Mouse (Mus musculus) hindbrain, postnatal 0 days (tissue): ENCODE measurements around the gene Gm5141. TPM values are rescaled to one million over a fixed set of nuclear protein-coding genes. Genes with fewer than 3 reads are reported as not detected.
A peak's percentile ranks its signal among the peaks of the same experiment; 100 is the strongest.
"Not testable (repeated sequence)": the region's sequence is repeated elsewhere in the genome, so short reads cannot be mapped to it uniquely, and the experiment has no call there.

Experiments used
- ATAC-seq: fragments of 200-750 bp; cut with Nextera tagmentation; 2 replicates; pipeline ENCODE4 v1.8.0; 2017; ENCODE audit warnings: mild to moderate bottlenecking, moderate TSS enrichment, moderate library complexity
- DNase-seq: peaks from one replicate; pipeline ENCODE4 v3.0.0-alpha.2; 2015; ENCODE audit warnings: low spot score
- H3K27ac ChIP-seq: fragments of 300-500 bp; sonication (generic); 2 replicates; pipeline ENCODE4 v1.5.1; 2014; ENCODE audit warnings: mild to moderate bottlenecking
- H3K27me3 ChIP-seq: fragments of 300-500 bp; sonication (generic); 2 replicates; pipeline ENCODE4 v1.6.1; 2014; ENCODE audit warnings: low read length, mixed read lengths; ENCODE audit not compliant: insufficient read depth
- H3K36me3 ChIP-seq: fragments of 300-500 bp; sonication (generic); 2 replicates; pipeline ENCODE4 v1.6.1; 2014; ENCODE audit warnings: low read length, mixed read lengths; ENCODE audit not compliant: insufficient read depth
- H3K4me1 ChIP-seq: fragments of 300-500 bp; sonication (generic); 2 replicates; pipeline ENCODE4 v1.6.1; 2014; ENCODE audit warnings: antibody characterized with exemption, low read length, mixed read lengths; ENCODE audit not compliant: insufficient read depth
- H3K4me2 ChIP-seq: fragments of 300-500 bp; sonication (generic); 2 replicates; pipeline ENCODE4 v1.6.1; 2014; ENCODE audit warnings: low read depth, mild to moderate bottlenecking, low read length, moderate library complexity, mixed read lengths
- H3K4me3 ChIP-seq: fragments of 300-500 bp; sonication (generic); 2 replicates; pipeline ENCODE4 v1.5.1; 2014; ENCODE audit warnings: low read length
- H3K9ac ChIP-seq: fragments of 300-500 bp; sonication (generic); replicated peaks from 2 replicates; pipeline ENCODE4 v1.6.1; 2014; ENCODE audit warnings: mild to moderate bottlenecking, low read length, moderate library complexity, mixed read lengths
- H3K9me3 ChIP-seq: fragments of 300-500 bp; sonication (generic); 2 replicates; pipeline ENCODE4 v1.6.1; 2016; ENCODE audit warnings: low read length, mixed read lengths
- CTCF ChIP-seq: IDR thresholded peaks from 2 replicates; pipeline ENCODE4 v1.5.1; 2016; ENCODE audit warnings: antibody characterized with exemption, control low read depth, low read depth
- WGBS: fragments of 180-500 bp; shearing (Covaris S2); extraction: QIAGEN DNeasy Blood & Tissue Kit; methylation state at CpG from one replicate; pipeline ENCODE4 v1.1.7; 2014; 5-methylcytosine and 5-hydroxymethylcytosine counted together
- microRNA counts: library from miRNA; unstranded; fragments of <30 nt; microRNA quantifications from one replicate; lab custom pipeline; 2015
- microRNA-seq, 2 experiments: library from miRNA; unstranded; fragments of <30 nt; microRNA quantifications; one replicate each; pipeline ENCODE4; 2016
- polyA plus RNA-seq: library from polyadenylated mRNA; unstranded; fragments of >200 nt; fragmentation: Nextera tagmentation; extraction: Ambion mirVana; gene quantifications from 2 replicates; pipeline ENCODE4 v1.2.1, GENCODE M21; 2015
- total RNA-seq: library from RNA; depleted of rRNA; stranded (reverse); fragments of >200 nt; gene quantifications from 2 replicates; pipeline ENCODE4 v1.2.3, GENCODE M21; 2014; rRNA removed

Gene Gm5141
- total and polyA plus RNA-seq, 2 experiments from 2014 or later = 3.1 to 4.3 TPM

DNA sequence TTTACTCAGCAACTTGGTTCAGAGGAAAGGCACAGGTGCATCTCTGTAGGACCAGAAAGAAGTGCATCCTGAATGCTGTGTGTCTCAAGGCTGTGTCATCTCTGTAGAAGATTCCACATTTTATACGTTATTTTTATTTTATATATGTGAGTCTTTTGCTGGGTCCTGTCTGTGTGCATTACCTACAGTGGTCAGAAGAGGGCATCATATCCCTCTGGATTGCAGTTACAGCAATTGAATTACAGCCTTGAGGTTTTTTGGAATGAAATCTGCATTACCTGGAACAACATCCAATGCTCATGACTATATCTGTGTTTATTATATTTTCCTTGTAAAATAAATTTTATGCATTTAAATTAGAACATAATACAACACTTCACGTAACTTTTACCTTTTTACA lies 21.8 kb downstream of the Gm5141 start:
- not testable (repeated sequence) for H3K9ac ChIP-seq, H3K27ac ChIP-seq, H3K36me3 ChIP-seq, H3K9me3 ChIP-seq, ATAC-seq, H3K4me1 ChIP-seq, H3K27me3 ChIP-seq, H3K4me2 ChIP-seq, H3K4me3 ChIP-seq
- 57% methylated on average over 2 of the region's 2 CpGs for WGBS
- peak; percentile 66 for DNase-seq
- TF ChIP-seq CTCF = peak; percentile 67

DNA sequence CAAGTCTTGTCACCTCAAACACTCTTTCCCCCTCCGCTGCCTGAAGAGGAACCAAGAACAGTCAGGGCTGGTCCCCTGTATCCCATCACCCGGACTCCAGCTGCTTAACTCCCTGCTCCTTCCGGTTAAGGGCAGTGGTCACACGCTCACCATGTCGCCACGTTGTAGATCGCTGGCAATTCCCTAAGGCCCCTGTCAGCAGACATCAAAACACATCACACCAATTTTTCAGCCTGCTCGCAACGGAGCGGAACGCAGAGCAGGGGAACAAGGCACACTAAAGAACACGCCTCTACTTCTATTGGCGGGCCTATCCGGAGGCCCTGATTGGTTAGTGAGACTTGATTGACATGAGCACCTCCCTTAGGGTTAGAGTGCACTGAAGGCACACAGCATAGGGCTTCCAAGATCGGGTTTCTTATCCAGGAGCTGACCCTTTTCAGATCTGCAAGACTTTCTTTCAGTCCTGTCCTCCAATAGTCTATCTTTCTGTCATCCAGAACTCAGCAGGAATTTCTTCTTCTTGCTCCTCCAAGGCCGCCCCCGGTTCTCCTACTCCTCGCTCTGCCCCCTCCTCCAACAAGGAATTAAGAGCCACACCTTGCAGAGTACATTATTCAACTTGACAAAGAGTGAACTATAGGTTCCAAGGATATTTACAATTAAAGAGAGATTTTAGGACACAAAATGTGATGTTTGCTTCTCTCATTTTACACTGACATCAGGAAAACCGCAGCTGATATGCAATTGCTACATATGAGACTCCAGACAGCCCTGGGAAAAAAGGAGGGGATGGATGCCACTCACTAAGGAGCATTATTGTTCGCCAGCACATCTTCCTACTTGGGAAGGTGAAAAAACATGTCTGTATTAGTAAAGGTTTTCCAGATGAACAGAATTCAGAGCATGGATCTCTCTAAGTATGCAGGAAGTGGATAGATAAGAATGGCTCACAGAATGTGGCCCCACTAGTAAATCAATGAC lies 24.9 kb downstream of the Gm5141 start, which contains the start of gene Platr25:
TSS of gene Platr25 (minus strand) at position 278 of the 984 bp plus-strand sequence.
- 8% methylated on average over 20 of the region's 20 CpGs for WGBS
- not testable (repeated sequence) for H3K27ac ChIP-seq, H3K4me1 ChIP-seq, H3K9me3 ChIP-seq, H3K9ac ChIP-seq, H3K27me3 ChIP-seq, H3K36me3 ChIP-seq
- peak; percentile 89 for ATAC-seq
- H3K4me2 ChIP-seq = peak within 1 kb of the TSS; percentile 52
- peak; percentile 65 for DNase-seq
- peak within 1 kb of the TSS; percentile 43 for H3K4me3 ChIP-seq

DNA sequence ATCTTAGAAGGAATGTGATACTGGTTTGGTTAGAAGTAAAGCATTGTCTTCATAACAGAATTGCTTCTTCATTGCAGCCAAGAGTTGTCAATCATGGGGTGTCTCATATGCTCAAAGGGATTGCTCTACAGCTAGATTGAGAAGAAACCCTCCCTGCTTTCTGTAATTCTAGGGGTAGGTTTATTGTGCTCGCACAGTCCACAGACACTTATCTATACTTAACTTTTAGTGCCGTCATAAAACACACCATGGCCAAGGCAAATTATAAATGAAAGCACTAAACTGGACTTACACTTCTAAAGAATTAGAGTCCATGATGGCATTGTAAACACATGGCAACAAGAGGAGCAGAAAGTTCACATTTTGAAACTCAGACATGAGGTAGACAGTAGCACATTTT lies 52.3 kb downstream of the Gm5141 start:
- WGBS = 97% methylated on average over 2 of the region's 2 CpGs
- DNase-seq = no peak
- no peak for ATAC-seq
- H3K4me2 ChIP-seq = no peak overlapping the region
- no peak overlapping the region for H3K9ac ChIP-seq
- H3K36me3 ChIP-seq = no peaks in the 10 kb centered on the region
- H3K4me3 ChIP-seq = no peak overlapping the region
- H3K4me1 ChIP-seq = no peaks in the 10 kb centered on the region
- H3K27me3 ChIP-seq = no peaks in the 10 kb centered on the region
- H3K9me3 ChIP-seq = 0 out of 2 replicates have a peak, but pooled peaks cover 3% of the 10 kb centered on the region
- TF ChIP-seq CTCF = no peak
- no peak overlapping the region for H3K27ac ChIP-seq

MicroRNAs encoded within 50 kb of the gene (microRNA counts, 519-probe panel; counts per million panel counts)
- not detected for microRNA mmu-miR-713 (lab: Ali Mortazavi, UCI)

Small RNAs within 50 kb of the gene (microRNA-seq; reads per million reads assigned to microRNA genes)
- gene Gm24588 (0 reads per million in 2 experiments), gene Mir713 (0 reads per million in 2 experiments)

Other genes starting within 250 kb of the Gm5141 start
- not detected in 2 replicates for gene Zfp935, start 227.3 kb downstream of the Gm5141 start, total RNA-seq
- gene Zfp935, start 227.3 kb downstream of the Gm5141 start, polyA plus RNA-seq = not detected in 2 replicates
- 2.9 and 3.2 TPM in 2 replicates for gene Zfp934, start 214.6 kb downstream of the Gm5141 start, total RNA-seq
- gene Zfp934, start 214.6 kb downstream of the Gm5141 start, polyA plus RNA-seq = 7.7 and 8.5 TPM in 2 replicates
- 1.3 and 4.3 TPM in 2 replicates for gene 6720489N17Rik, start 161.6 kb downstream of the Gm5141 start, total RNA-seq
- gene 6720489N17Rik, start 161.6 kb downstream of the Gm5141 start, polyA plus RNA-seq = 4.6 and 5.5 TPM in 2 replicates
- gene Platr25, start 25.1 kb downstream of the Gm5141 start, total RNA-seq = 7.2 and 14.1 TPM in 2 replicates
- 13.1 and 15.7 TPM in 2 replicates for gene Platr25, start 25.1 kb downstream of the Gm5141 start, polyA plus RNA-seq
- gene Fbp2, start 72.6 kb upstream of the Gm5141 start, total RNA-seq = 0.50 and 0.78 TPM in 2 replicates
- gene Fbp2, start 72.6 kb upstream of the Gm5141 start, polyA plus RNA-seq = 1.1 TPM in 2 replicates
- gene Fbp1, start 102.5 kb upstream of the Gm5141 start, total RNA-seq = 2.1 TPM in 1 of 2 replicates, not detected in the other
- 0.50 and 0.78 TPM in 2 replicates for gene Fbp1, start 102.5 kb upstream of the Gm5141 start, polyA plus RNA-seq
- gene 2010111I01Rik, start 179.1 kb upstream of the Gm5141 start, total RNA-seq = 29.8 and 35.3 TPM in 2 replicates
- gene 2010111I01Rik, start 179.1 kb upstream of the Gm5141 start, polyA plus RNA-seq = 15.9 and 18.6 TPM in 2 replicates